Mouse (Mus musculus) heart, embryonic 10.5 days (tissue): ENCODE results near the gene Gpr87. TPM values are rescaled to one million over a fixed set of nuclear protein-coding genes. Genes with fewer than 3 reads are reported as not detected.

Source experiments
- DNase-seq: peaks from one replicate; pipeline ENCODE4 v3.0.0-alpha.2; 2017; ENCODE audit warnings: low spot score
- H3K27ac ChIP-seq: fragments of 300-500 bp; sonication (generic); 2 replicates; pipeline ENCODE4 v1.5.1; 2016; ENCODE audit warnings: mild to moderate bottlenecking
- H3K27me3 ChIP-seq: fragments of 300-500 bp; sonication (generic); 2 replicates; pipeline ENCODE4 v1.6.1; 2016; ENCODE audit warnings: mild to moderate bottlenecking; ENCODE audit not compliant: poor library complexity, insufficient read depth, severe bottlenecking
- H3K36me3 ChIP-seq: fragments of 300-500 bp; sonication (generic); 2 replicates; pipeline ENCODE4 v1.6.1; 2016; ENCODE audit warnings: mild to moderate bottlenecking, moderate library complexity
- H3K4me1 ChIP-seq: fragments of 300-500 bp; sonication (generic); 2 replicates; pipeline ENCODE4 v1.6.1; 2016; ENCODE audit warnings: mild to moderate bottlenecking
- H3K4me3 ChIP-seq: fragments of 300-500 bp; sonication (generic); 2 replicates; pipeline ENCODE4 v1.5.1; 2016; ENCODE audit warnings: mild to moderate bottlenecking, moderate library complexity
- H3K9me3 ChIP-seq: fragments of 300-500 bp; sonication (generic); 2 replicates; pipeline ENCODE4 v1.6.1; 2016; ENCODE audit warnings: mild to moderate bottlenecking, moderate library complexity
- WGBS: fragments of 180-500 bp; shearing (Covaris S2); methylation state at CpG from one replicate; pipeline ENCODE4 v1.1.7; 2016; 5-methylcytosine and 5-hydroxymethylcytosine counted together
- polyA plus RNA-seq: library from polyadenylated mRNA; unstranded; fragments of >200 nt; fragmentation: Nextera tagmentation; extraction: Ambion mirVana; gene quantifications from 2 replicates; pipeline ENCODE4 v1.2.1, GENCODE M21; 2016

The Gpr87 gene
- polyA plus RNA-seq, 1 experiment from 2014 or later, result 0.18 TPM

DNA sequence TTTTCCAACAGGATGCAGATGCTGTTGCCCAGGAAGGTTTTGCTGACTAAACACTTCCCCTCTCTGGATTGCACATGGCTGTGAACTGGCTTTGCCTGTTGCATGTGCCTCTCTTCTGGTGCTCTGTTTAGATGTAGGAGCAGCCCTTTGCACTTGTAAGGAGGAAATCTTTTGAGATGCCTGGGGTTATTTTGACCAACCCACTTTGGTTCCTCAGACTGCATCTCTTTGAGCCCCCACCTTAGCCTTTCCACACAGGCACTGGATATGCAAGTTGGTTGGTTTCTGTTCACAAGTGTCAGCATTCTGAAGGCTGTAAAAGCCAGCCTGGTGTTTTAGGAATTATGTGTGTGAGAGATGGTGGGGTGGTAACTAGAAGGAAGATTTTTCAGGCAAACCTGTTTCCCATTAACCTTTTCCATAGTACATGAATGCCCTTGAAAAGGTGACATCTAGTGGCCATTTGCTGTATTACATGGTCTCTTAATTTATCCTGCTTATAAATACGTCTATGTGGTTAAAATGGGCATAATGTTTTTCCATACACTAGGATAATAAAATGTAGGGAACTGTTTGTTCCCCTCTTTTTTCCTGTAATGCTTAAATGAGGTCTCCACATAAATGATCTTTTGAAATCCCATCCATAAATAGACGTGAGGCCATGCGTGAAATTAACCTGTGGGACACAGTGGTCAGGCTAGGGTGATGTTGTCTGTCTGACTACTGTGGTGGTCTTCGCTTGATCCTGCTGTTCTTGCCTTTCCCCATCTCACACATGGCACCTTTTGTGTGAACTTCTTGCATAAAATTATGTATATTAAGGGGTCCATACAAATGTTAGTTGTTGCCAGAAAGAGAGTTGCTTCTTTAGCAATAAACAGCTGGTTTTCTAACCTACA, 14.0 kb upstream of the Gpr87 start:
- 63% methylated on average over 4 of the region's 4 CpGs for WGBS
- DNase-seq, result no peak
- Histone ChIP-seq H3K27me3 (no peaks in the 10 kb centered on the region), H3K27ac (no peak overlapping the region), H3K36me3 (no peaks in the 10 kb centered on the region), H3K4me3 (no peak overlapping the region), H3K9me3 (no peaks in the 10 kb centered on the region), H3K4me1 (peaks cover 20% of the 10 kb centered on the region)

DNA sequence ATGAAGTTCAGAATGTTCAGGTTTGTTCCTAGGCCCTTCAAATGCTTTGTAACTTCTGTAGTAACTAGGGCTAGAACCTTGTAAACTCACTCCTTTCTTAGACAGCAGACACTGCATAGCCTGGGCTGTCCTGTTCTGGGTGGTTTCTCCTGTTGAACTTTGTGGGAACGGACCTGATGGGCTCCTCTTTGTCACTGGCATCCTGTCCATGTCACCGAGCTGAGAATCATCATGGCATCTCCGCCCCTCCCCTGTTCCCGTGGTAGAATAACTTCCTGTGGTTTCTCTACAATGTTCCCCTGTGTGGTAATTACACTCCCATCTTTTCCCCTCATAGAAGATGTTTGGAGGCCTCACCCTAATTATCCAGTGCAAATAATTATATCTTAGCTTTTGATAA, 11.0 kb upstream of the Gpr87 start:
- no peak overlapping the region for H3K4me3 ChIP-seq
- DNase-seq, result no peak
- H3K36me3 ChIP-seq, result no peaks in the 10 kb centered on the region
- H3K27ac ChIP-seq, result peak overlapping the region; percentile 52; the same call in 1 of the 2 replicates
- H3K9me3 ChIP-seq, result no peaks in the 10 kb centered on the region
- peaks cover 29% of the 10 kb centered on the region for H3K4me1 ChIP-seq
- H3K27me3 ChIP-seq, result no peaks in the 10 kb centered on the region
- 63% methylated on average over 4 of the region's 4 CpGs for WGBS

DNA sequence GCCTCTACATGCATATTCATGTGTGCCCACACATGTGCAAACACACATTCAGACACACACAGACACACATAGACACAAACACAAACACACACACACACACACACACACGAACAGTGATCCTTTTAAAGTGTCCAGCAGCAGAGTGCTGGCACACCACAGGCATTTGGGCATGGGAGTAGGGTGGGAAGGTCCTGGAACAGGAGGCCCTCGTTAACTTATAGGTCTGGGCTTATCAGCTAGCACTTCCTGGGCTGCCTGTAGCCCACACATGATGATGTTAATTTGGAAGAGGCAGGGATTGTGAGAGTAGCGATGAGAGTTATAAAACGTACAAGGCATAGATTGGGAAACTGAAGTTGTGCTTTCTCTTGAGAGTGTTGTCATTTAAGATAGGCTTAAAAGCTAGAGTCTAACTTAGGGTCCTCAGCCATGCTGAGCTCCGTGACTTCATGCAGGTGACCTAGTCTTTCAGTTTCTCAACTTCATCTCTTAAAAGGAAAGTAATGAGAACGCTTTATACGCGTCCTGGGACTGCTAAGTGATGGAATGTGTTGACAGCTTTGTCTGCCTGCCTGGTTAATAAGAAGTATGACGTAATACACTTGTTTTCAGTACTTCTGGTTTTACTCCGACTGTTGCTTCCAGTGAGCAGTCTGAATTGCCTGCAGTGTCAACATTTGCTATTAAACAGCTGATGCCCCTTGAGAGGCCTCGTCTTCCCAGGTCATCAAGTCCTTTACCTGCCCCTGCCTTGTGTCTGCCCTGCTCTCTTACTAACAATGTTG, 10.0 kb upstream of the Gpr87 start:
- WGBS, result 39% methylated on average over 11 of the region's 11 CpGs
- Histone ChIP-seq H3K36me3 (no peaks in the 10 kb centered on the region), H3K27ac (peak overlapping the region; percentile 52; the same call in 1 of the 2 replicates), H3K9me3 (no peaks in the 10 kb centered on the region), H3K27me3 (no peaks in the 10 kb centered on the region), H3K4me1 (peaks cover 29% of the 10 kb centered on the region), H3K4me3 (no peak overlapping the region)
- no peak for DNase-seq

DNA sequence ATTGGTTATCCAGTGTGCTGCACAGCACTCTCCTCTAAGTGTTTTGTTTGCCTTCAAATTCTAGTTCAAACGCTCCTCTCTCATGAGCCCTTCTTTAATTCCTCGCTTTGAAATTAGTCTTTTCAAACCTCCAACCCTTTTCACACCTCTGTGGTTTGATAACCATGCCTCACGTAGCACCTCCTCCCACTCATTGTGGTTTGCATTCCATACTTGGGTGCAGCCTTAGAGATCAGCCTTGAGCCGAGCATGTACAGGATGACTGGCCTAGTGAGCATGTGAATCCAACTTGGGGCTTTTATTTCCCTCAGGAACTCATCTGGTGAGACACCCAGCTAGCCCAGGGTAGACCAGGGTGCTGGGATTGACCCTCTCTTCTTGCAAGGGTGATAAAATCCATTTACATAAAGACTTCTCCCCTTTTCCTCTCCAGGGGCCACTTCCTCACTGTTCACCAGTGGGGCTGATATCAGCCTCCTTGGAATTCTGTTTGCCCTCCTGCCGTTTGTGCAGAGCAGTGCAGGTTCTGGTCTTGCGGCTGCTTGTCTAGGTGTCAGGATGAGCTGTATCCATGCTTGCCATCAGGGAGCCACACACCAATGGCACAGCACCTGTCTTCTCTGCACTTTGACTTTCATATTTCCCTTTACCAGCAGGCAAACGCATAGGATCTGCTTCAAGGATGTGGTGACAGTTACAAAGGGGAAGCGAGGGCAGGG, 9.1 kb upstream of the Gpr87 start:
- H3K36me3 ChIP-seq, result no peaks in the 10 kb centered on the region
- peaks cover 29% of the 10 kb centered on the region for H3K4me1 ChIP-seq
- WGBS, result 50% methylated on average over 8 of the region's 8 CpGs
- H3K4me3 ChIP-seq, result no peak overlapping the region
- DNase-seq, result no peak
- H3K27ac ChIP-seq, result peak overlapping the region; percentile 52; the same call in 1 of the 2 replicates
- H3K27me3 ChIP-seq, result no peaks in the 10 kb centered on the region
- no peaks in the 10 kb centered on the region for H3K9me3 ChIP-seq

DNA sequence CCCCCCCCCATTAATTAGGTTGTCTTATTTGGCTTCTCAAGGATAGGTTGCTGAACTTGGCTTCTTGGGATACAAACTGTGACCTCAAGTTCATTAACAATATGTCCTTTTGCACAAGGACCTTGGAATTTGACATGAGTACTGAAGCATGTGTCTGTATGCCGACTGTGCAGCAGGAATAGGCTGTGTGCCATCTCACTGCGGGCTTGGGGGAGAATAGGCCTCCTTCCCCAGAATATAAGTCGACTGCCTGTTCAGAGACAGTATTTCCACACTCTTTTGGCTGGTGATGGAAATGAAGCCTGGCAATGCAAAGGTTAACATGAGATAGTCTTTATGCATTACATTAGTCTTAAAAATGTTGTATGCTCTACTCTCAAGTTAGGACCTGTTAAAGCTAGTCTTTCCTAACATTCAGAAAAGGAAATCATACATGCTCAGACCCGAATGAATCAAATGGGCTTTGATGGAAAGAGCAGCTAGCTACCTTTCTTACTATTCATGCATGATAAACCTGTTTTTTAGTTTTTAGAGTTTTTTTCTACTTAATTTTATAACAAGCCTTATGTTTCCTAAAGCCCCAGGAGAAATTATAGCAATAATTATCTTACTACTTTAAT, 2.5 kb upstream of the Gpr87 start:
- no peaks in the 10 kb centered on the region for H3K9me3 ChIP-seq
- H3K36me3 ChIP-seq, result no peaks in the 10 kb centered on the region
- no peak overlapping the region for H3K27ac ChIP-seq
- 85% methylated on average over 4 of the region's 4 CpGs for WGBS
- no peaks in the 10 kb centered on the region for H3K27me3 ChIP-seq
- no peaks in the 10 kb centered on the region for H3K4me1 ChIP-seq
- DNase-seq, result no peak
- H3K4me3 ChIP-seq, result no peak overlapping the region

DNA sequence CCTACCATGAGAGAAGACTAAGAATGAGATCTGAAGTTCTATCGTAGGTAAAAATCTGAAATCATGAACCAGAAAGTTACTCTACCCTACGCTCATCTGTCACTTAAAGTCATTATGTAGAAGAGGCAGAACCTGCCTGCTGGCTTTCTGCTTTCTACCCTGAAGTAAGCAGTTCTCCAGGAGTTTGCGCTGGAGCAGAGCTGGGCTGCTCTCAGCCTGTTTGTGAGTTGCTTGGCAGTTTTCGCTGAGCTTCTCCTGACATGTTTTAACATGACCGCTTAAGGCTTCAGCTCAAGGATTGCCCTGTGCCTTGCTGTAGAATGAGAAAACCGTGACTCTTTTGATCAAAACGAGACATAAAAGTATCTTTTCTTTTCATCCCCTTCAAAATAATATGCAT, 805 bp downstream of the Gpr87 start:
- H3K9me3 ChIP-seq, result no peaks in the 10 kb centered on the region
- no peaks in the 10 kb centered on the region for H3K36me3 ChIP-seq
- H3K4me3 ChIP-seq, result no peak overlapping the region
- no peak for DNase-seq
- no peaks in the 10 kb centered on the region for H3K27me3 ChIP-seq
- no peak overlapping the region for H3K27ac ChIP-seq
- H3K4me1 ChIP-seq, result no peaks in the 10 kb centered on the region
- WGBS, result 87% methylated on average over 7 of the region's 7 CpGs

DNA sequence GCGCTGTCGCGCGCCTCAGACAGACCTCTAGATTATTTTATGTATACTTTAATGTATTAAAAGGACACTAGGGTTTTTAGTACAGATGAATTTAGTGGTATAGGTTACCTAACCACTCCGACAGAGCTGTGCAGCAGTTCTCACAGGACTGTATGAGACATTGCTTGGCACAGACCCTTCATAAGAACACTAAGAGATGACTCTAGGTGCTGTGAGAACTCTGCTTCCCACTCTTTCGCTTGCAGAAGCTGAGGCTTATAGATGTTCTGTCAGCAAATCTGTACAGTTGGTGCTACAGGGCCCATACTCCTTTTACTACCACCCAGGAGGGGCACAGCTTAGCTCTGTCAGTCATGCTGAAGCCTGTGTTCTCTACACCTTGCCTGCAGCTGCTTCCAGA, 3.2 kb downstream of the Gpr87 start:
- Histone ChIP-seq H3K4me3 (no peak overlapping the region), H3K27me3 (no peaks in the 10 kb centered on the region), H3K36me3 (no peaks in the 10 kb centered on the region), H3K27ac (no peak overlapping the region), H3K9me3 (no peaks in the 10 kb centered on the region), H3K4me1 (no peaks in the 10 kb centered on the region)
- no peak for DNase-seq
- 92% methylated on average over 6 of the region's 6 CpGs for WGBS

DNA sequence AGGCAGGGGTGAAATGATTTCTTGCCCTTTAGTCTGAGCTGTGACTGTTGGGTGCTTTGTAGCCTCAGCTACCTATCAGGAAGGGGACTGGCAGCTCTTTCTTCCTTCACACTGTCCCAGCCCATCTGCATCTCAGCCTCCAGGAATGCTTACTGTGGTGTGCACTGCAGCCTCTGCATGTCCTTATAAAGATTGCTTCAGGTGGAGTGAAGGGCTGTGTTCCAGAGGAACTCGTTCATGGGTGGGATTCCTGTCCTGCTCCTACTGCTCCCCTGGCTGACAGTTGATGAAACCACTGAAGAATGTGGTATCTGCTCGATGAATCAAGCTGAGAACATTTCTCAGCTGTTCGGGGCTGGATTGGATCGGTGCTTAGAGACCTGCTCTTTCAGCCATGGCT, 7.6 kb downstream of the Gpr87 start:
- no peaks in the 10 kb centered on the region for H3K27me3 ChIP-seq
- 68% methylated on average over 4 of the region's 4 CpGs for WGBS
- no peak overlapping the region for H3K4me3 ChIP-seq
- H3K9me3 ChIP-seq, result no peaks in the 10 kb centered on the region
- H3K27ac ChIP-seq, result no peak overlapping the region
- no peaks in the 10 kb centered on the region for H3K4me1 ChIP-seq
- no peaks in the 10 kb centered on the region for H3K36me3 ChIP-seq
- no peak for DNase-seq

DNA sequence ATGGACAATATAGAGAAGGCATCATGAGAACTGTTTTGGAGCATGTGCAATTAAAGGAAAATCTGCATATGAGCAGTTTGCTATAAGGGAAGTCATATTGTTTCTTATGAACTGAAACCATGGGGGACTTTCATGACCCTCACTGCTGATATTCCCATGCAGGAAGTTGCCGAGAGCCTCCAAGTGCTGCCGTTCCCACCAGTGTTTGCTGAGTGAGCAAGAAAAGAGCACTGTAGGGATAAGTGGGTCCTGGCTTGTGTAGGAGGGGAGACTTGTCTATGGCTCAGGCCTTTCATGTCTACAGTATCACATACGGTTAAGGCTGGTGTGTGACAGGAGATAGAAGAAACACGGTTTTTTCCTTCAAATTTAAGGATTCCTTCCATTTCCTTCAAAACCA, 9.2 kb downstream of the Gpr87 start:
- no peaks in the 10 kb centered on the region for H3K27me3 ChIP-seq
- WGBS, result 49% methylated on average over 4 of the region's 4 CpGs
- H3K9me3 ChIP-seq, result no peaks in the 10 kb centered on the region
- no peaks in the 10 kb centered on the region for H3K4me1 ChIP-seq
- no peaks in the 10 kb centered on the region for H3K36me3 ChIP-seq
- no peak overlapping the region for H3K27ac ChIP-seq
- H3K4me3 ChIP-seq, result no peak overlapping the region
- no peak for DNase-seq

DNA sequence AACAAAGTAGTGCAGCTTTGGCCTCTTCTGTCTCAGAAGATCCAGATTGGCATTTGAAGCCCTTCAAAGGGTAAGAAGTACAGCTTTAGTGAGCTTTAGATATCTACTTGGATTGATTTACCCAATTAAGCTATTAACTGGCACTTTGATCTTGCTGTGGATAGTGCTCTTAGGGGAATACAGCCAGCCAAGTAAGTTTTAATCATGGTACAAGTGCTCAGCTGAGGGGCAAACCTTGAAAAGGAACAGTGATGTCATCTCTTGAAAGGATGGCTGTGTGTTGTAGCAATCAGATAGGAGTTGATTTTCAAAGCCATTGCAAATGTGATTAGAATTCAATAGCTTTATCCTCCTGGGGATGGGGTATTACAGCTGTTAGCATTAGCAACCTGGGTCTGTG, 12.8 kb downstream of the Gpr87 start:
- no peak for DNase-seq
- Histone ChIP-seq H3K27ac (no peak overlapping the region), H3K27me3 (no peaks in the 10 kb centered on the region), H3K9me3 (no peaks in the 10 kb centered on the region), H3K4me1 (peaks cover 9% of the 10 kb centered on the region; the same call in 1 of the 2 replicates), H3K4me3 (no peak overlapping the region), H3K36me3 (no peaks in the 10 kb centered on the region)

DNA sequence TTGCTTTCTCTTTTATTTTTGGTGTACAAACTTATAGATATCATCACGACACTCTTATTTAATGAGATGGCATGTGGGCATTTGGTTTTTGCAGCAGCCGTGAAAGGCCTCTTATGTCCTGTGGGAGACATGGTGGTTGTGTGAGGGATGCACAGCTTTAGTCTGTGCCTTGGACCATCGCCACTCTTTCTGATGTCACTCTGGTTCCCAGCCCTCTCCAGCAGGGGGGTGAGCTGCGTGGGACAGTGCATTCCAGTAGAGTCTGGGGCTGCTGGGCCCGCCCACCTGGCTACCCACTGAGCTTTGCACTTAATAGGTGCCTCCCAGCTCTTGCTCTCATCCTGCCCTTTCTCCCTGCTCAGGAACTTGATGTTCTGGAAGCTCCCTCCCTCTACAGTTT, 13.8 kb downstream of the Gpr87 start:
- WGBS, result 58% methylated on average over 5 of the region's 5 CpGs
- no peak for DNase-seq
- H3K9me3 ChIP-seq, result no peaks in the 10 kb centered on the region
- no peaks in the 10 kb centered on the region for H3K27me3 ChIP-seq
- H3K4me3 ChIP-seq, result no peak overlapping the region
- no peaks in the 10 kb centered on the region for H3K36me3 ChIP-seq
- H3K27ac ChIP-seq, result no peak overlapping the region
- peaks cover 10% of the 10 kb centered on the region; the same call in 1 of the 2 replicates for H3K4me1 ChIP-seq

DNA sequence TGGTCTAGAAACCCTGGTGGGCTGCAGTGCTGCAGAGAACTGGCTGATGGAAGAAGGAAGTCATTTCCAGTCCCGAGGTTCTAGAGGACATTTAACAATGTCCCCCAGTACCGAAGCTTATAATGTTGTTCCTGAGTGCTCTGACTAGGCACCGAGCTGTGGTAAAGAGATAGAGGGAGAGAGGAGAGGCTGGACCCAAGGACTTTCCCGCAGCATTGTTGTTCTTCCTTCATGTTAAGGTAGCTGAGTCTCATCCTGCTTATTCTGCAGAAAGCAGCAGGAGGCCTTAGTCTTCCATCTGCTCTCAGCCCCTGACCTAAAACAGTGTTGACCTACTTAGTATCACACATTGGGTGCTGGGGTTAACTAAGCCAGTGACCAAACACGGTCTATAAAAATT, 18.0 kb downstream of the Gpr87 start:
- DNase-seq, result no peak
- Histone ChIP-seq H3K36me3 (no peaks in the 10 kb centered on the region), H3K4me1 (peaks cover 10% of the 10 kb centered on the region; the same call in 1 of the 2 replicates), H3K4me3 (no peak overlapping the region), H3K9me3 (no peaks in the 10 kb centered on the region), H3K27ac (no peak overlapping the region), H3K27me3 (no peaks in the 10 kb centered on the region)
- 59% methylated on average over 5 of the region's 5 CpGs for WGBS
